Mouse (Mus musculus): ENCODE results near the gene Fam104a. TPM values are rescaled to one million over a fixed set of nuclear protein-coding genes. Genes with fewer than 3 reads are reported as not detected.

Gene Fam104a
- polyA plus RNA-seq, 1 experiment from 2014 or later = 53.0 TPM

- peaks cover 9% of the 10 kb centered on the region; the same call in 1 of the 2 replicates for H3K36me3 ChIP-seq (ENCODE audit: control insufficient read depth, insufficient read depth, low read length)
- DNase-seq (ENCODE audit: low spot score) (no peak), ATAC-seq (ENCODE audit: insufficient number of reproducible peaks, low FRiP score, low TSS enrichment, low read depth) (no peak)
- no peak overlapping the region for H3K27ac ChIP-seq (replicated peaks; ENCODE audit: low read depth, low read length)
- peaks cover 4% of the 10 kb centered on the region; the same call in 1 of the 2 replicates for H3K4me1 ChIP-seq (ENCODE audit: control insufficient read depth, insufficient read depth, low read length)
- no peak overlapping the region for H3K4me3 ChIP-seq (ENCODE audit: low read depth, low read length)
- 90% methylated on average over 8 of the region's 8 CpGs for WGBS
- no peak overlapping the region for H3K9ac ChIP-seq (ENCODE audit: low read length)
- no peaks in the 10 kb centered on the region for H3K27me3 ChIP-seq (ENCODE audit: control insufficient read depth, insufficient read depth, low read length)
- no peak overlapping the region for H3K4me2 ChIP-seq (ENCODE audit: low read depth, severe bottlenecking)
- H3K9me3 ChIP-seq (ENCODE audit: control insufficient read depth, low read length) = no peaks in the 10 kb centered on the region
Observed at GRCm38 (mm10) chr11:113678373-113678772, 5.6 kb downstream of the Fam104a start.

GRCm38 (mm10) chr11:113677378-113677777 is 6.6 kb downstream of the Fam104a start:
- ATAC-seq (ENCODE audit: insufficient number of reproducible peaks, low FRiP score, low TSS enrichment, low read depth) (no peak), DNase-seq (ENCODE audit: low spot score) (no peak)
- Histone ChIP-seq H3K4me2 (ENCODE audit: low read depth, severe bottlenecking) (no peak overlapping the region), H3K27ac (replicated peaks; ENCODE audit: low read depth, low read length) (no peak overlapping the region), H3K9me3 (ENCODE audit: control insufficient read depth, low read length) (no peaks in the 10 kb centered on the region), H3K4me1 (ENCODE audit: control insufficient read depth, insufficient read depth, low read length) (peaks cover under 1% of the 10 kb centered on the region; the same call in 1 of the 2 replicates), H3K9ac (ENCODE audit: low read length) (no peak overlapping the region), H3K4me3 (ENCODE audit: low read depth, low read length) (no peak overlapping the region), H3K36me3 (ENCODE audit: control insufficient read depth, insufficient read depth, low read length) (peaks cover 10% of the 10 kb centered on the region; the same call in 1 of the 2 replicates), H3K27me3 (ENCODE audit: control insufficient read depth, insufficient read depth, low read length) (no peaks in the 10 kb centered on the region)
- 89% methylated on average over 2 of the region's 2 CpGs for WGBS

GRCm38 (mm10) chr11:113676847-113677246 is 7.1 kb downstream of the Fam104a start:
- Histone ChIP-seq H3K4me1 (ENCODE audit: control insufficient read depth, insufficient read depth, low read length) (no peaks in the 10 kb centered on the region), H3K4me2 (ENCODE audit: low read depth, severe bottlenecking) (no peak overlapping the region), H3K9me3 (ENCODE audit: control insufficient read depth, low read length) (no peaks in the 10 kb centered on the region), H3K9ac (ENCODE audit: low read length) (no peak overlapping the region), H3K4me3 (ENCODE audit: low read depth, low read length) (no peak overlapping the region), H3K27me3 (ENCODE audit: control insufficient read depth, insufficient read depth, low read length) (no peaks in the 10 kb centered on the region), H3K36me3 (ENCODE audit: control insufficient read depth, insufficient read depth, low read length) (peaks cover 10% of the 10 kb centered on the region; the same call in 1 of the 2 replicates), H3K27ac (replicated peaks; ENCODE audit: low read depth, low read length) (no peak overlapping the region)
- WGBS = 85% methylated on average over 2 of the region's 2 CpGs
- ATAC-seq (ENCODE audit: insufficient number of reproducible peaks, low FRiP score, low TSS enrichment, low read depth) = no peak
- no peak for DNase-seq (ENCODE audit: low spot score)

GRCm38 (mm10) chr11:113674595-113674994 is 9.4 kb downstream of the Fam104a start:
- Histone ChIP-seq H3K4me1 (ENCODE audit: control insufficient read depth, insufficient read depth, low read length) (no peaks in the 10 kb centered on the region), H3K27ac (replicated peaks; ENCODE audit: low read depth, low read length) (no peak overlapping the region), H3K9me3 (ENCODE audit: control insufficient read depth, low read length) (no peaks in the 10 kb centered on the region), H3K27me3 (ENCODE audit: control insufficient read depth, insufficient read depth, low read length) (no peaks in the 10 kb centered on the region), H3K36me3 (ENCODE audit: control insufficient read depth, insufficient read depth, low read length) (peaks cover 10% of the 10 kb centered on the region; the same call in 1 of the 2 replicates), H3K4me2 (ENCODE audit: low read depth, severe bottlenecking) (no peak overlapping the region), H3K4me3 (ENCODE audit: low read depth, low read length) (no peak overlapping the region), H3K9ac (ENCODE audit: low read length) (no peak overlapping the region)
- 90% methylated on average over 5 of the region's 5 CpGs for WGBS
- DNase-seq (ENCODE audit: low spot score) = no peak
- no peak for ATAC-seq (ENCODE audit: insufficient number of reproducible peaks, low FRiP score, low TSS enrichment, low read depth)

- no peak overlapping the region for H3K4me2 ChIP-seq (ENCODE audit: low read depth, severe bottlenecking)
- no peak for ATAC-seq (ENCODE audit: insufficient number of reproducible peaks, low FRiP score, low TSS enrichment, low read depth)
- H3K27ac ChIP-seq (replicated peaks; ENCODE audit: low read depth, low read length) = no peak overlapping the region
- no peak overlapping the region for H3K9ac ChIP-seq (ENCODE audit: low read length)
- 99% methylated on average over 4 of the region's 4 CpGs for WGBS
- no peaks in the 10 kb centered on the region for H3K4me1 ChIP-seq (ENCODE audit: control insufficient read depth, insufficient read depth, low read length)
- H3K36me3 ChIP-seq (ENCODE audit: control insufficient read depth, insufficient read depth, low read length) = peaks cover 10% of the 10 kb centered on the region; the same call in 1 of the 2 replicates
- no peak for DNase-seq (ENCODE audit: low spot score)
- H3K9me3 ChIP-seq (ENCODE audit: control insufficient read depth, low read length) = no peaks in the 10 kb centered on the region
- H3K4me3 ChIP-seq (ENCODE audit: low read depth, low read length) = no peak overlapping the region
- H3K27me3 ChIP-seq (ENCODE audit: control insufficient read depth, insufficient read depth, low read length) = no peaks in the 10 kb centered on the region
Observed at GRCm38 (mm10) chr11:113673614-113674013, 10.3 kb downstream of the Fam104a start.

GRCm38 (mm10) chr11:113669711-113670110 is 14.2 kb downstream of the Fam104a start:
- ATAC-seq (ENCODE audit: insufficient number of reproducible peaks, low FRiP score, low TSS enrichment, low read depth) = no peak
- Histone ChIP-seq H3K4me2 (ENCODE audit: low read depth, severe bottlenecking) (no peak overlapping the region), H3K9me3 (ENCODE audit: control insufficient read depth, low read length) (no peaks in the 10 kb centered on the region), H3K4me1 (ENCODE audit: control insufficient read depth, insufficient read depth, low read length) (no peaks in the 10 kb centered on the region), H3K36me3 (ENCODE audit: control insufficient read depth, insufficient read depth, low read length) (peaks cover 2% of the 10 kb centered on the region; the same call in 1 of the 2 replicates), H3K27ac (replicated peaks; ENCODE audit: low read depth, low read length) (no peak overlapping the region), H3K27me3 (ENCODE audit: control insufficient read depth, insufficient read depth, low read length) (no peaks in the 10 kb centered on the region), H3K4me3 (ENCODE audit: low read depth, low read length) (no peak overlapping the region), H3K9ac (ENCODE audit: low read length) (no peak overlapping the region)
- WGBS = 75% methylated on average over 4 of the region's 4 CpGs
- no peak for DNase-seq (ENCODE audit: low spot score)

GRCm38 (mm10) chr11:113668857-113669256 is 15.1 kb downstream of the Fam104a start:
- ATAC-seq (ENCODE audit: insufficient number of reproducible peaks, low FRiP score, low TSS enrichment, low read depth) (no peak), DNase-seq (ENCODE audit: low spot score) (no peak)
- WGBS = 92% methylated on average over 5 of the region's 5 CpGs
- Histone ChIP-seq H3K36me3 (ENCODE audit: control insufficient read depth, insufficient read depth, low read length) (peaks cover 6% of the 10 kb centered on the region; the same call in 1 of the 2 replicates), H3K27ac (replicated peaks; ENCODE audit: low read depth, low read length) (no peak overlapping the region), H3K4me2 (ENCODE audit: low read depth, severe bottlenecking) (no peak overlapping the region), H3K4me3 (ENCODE audit: low read depth, low read length) (no peak overlapping the region), H3K27me3 (ENCODE audit: control insufficient read depth, insufficient read depth, low read length) (no peaks in the 10 kb centered on the region), H3K9ac (ENCODE audit: low read length) (no peak overlapping the region), H3K9me3 (ENCODE audit: control insufficient read depth, low read length) (no peaks in the 10 kb centered on the region), H3K4me1 (ENCODE audit: control insufficient read depth, insufficient read depth, low read length) (no peaks in the 10 kb centered on the region)

GRCm38 (mm10) chr11:113667704-113668103 is 16.3 kb downstream of the Fam104a start:
- no peak overlapping the region for H3K4me2 ChIP-seq (ENCODE audit: low read depth, severe bottlenecking)
- no peak for ATAC-seq (ENCODE audit: insufficient number of reproducible peaks, low FRiP score, low TSS enrichment, low read depth)
- 86% methylated on average over 4 of the region's 4 CpGs for WGBS
- H3K9ac ChIP-seq (ENCODE audit: low read length) = no peak overlapping the region
- no peak overlapping the region for H3K27ac ChIP-seq (replicated peaks; ENCODE audit: low read depth, low read length)
- H3K4me3 ChIP-seq (ENCODE audit: low read depth, low read length) = no peak overlapping the region
- no peaks in the 10 kb centered on the region for H3K4me1 ChIP-seq (ENCODE audit: control insufficient read depth, insufficient read depth, low read length)
- no peaks in the 10 kb centered on the region for H3K27me3 ChIP-seq (ENCODE audit: control insufficient read depth, insufficient read depth, low read length)
- H3K9me3 ChIP-seq (ENCODE audit: control insufficient read depth, low read length) = no peaks in the 10 kb centered on the region
- no peak for DNase-seq (ENCODE audit: low spot score)
- H3K36me3 ChIP-seq (ENCODE audit: control insufficient read depth, insufficient read depth, low read length) = peaks cover 4% of the 10 kb centered on the region; the same call in 1 of the 2 replicates

- Histone ChIP-seq H3K9ac (ENCODE audit: low read length) (no peak overlapping the region), H3K4me2 (ENCODE audit: low read depth, severe bottlenecking) (no peak overlapping the region), H3K36me3 (ENCODE audit: control insufficient read depth, insufficient read depth, low read length) (peaks cover 4% of the 10 kb centered on the region; the same call in 1 of the 2 replicates), H3K4me1 (ENCODE audit: control insufficient read depth, insufficient read depth, low read length) (no peaks in the 10 kb centered on the region), H3K27ac (replicated peaks; ENCODE audit: low read depth, low read length) (no peak overlapping the region), H3K4me3 (ENCODE audit: low read depth, low read length) (no peak overlapping the region), H3K27me3 (ENCODE audit: control insufficient read depth, insufficient read depth, low read length) (no peaks in the 10 kb centered on the region), H3K9me3 (ENCODE audit: control insufficient read depth, low read length) (no peaks in the 10 kb centered on the region)
- DNase-seq (ENCODE audit: low spot score) (no peak), ATAC-seq (ENCODE audit: insufficient number of reproducible peaks, low FRiP score, low TSS enrichment, low read depth) (no peak)
- WGBS = 74% methylated on average over 2 of the region's 2 CpGs
Observed at GRCm38 (mm10) chr11:113667122-113667521, 16.8 kb downstream of the Fam104a start.

All from limb, embryonic 11.5 days (tissue).